Mouse (Mus musculus): ENCODE measurements at regions not wholly inside any gene's neighbourhood (a gene's known extent, or its start where the extent isn't known, plus 50 kb on each side); places are given as distances from the start of the nearest gene placed in this dataset.

DNA sequence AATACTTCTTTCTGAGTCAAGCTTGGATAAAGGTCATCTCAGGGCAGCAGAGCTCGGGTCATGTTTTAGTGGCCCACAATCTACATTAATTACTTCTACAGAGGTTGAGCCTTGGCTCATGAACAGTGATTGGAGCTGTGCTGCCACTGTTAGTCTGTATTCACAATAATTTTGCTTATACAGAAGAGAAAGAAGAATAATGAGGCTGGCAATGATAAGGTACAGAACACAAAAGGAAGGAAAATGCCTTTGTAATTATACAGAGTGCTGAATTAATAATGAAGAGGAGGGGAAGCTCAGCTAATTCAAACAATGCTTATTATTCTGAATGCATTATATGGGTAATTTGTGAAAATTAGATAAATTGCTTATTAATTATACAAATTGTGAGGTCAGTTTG is 573.9 kb upstream of the Cblb start:
- Histone ChIP-seq H3K4me1 (no peaks in the 10 kb centered on the region), H3K4me2 (no peak overlapping the region), H3K9ac (no peak overlapping the region), H3K9me3 (no peaks in the 10 kb centered on the region), H3K36me3 (replicated peaks) (no peaks in the 10 kb centered on the region), H3K27ac (no peak overlapping the region), H3K4me3 (replicated peaks) (no peak overlapping the region), H3K27me3 (no peaks in the 10 kb centered on the region)
- no peak for ATAC-seq (ENCODE audit: low FRiP score)
- WGBS = 58% methylated on average over 1 of the region's 1 CpGs

DNA sequence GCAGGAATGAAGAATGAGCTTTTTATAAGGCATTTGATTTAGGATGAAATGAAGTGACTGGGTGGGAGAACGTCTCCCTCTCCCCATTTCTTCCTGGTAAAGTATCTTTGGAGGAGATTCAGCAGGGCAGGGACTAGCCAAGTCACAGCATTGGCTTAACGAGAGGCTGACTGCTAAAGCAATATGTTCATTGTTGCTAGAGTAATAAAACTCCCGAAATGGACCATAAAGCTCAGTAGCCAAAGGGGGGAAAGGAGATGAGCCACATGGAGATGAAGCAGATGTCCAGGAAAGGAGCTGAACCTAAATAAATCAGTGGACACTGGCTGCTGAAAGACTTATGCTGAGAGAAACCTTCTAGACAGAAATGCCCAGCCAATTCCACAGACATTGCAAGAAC is 555.3 kb upstream of the Cblb start:
- Histone ChIP-seq H3K4me2 (no peak overlapping the region), H3K4me3 (replicated peaks) (no peak overlapping the region), H3K4me1 (no peaks in the 10 kb centered on the region), H3K27ac (no peak overlapping the region), H3K27me3 (no peaks in the 10 kb centered on the region), H3K9me3 (no peaks in the 10 kb centered on the region), H3K36me3 (replicated peaks) (no peaks in the 10 kb centered on the region), H3K9ac (no peak overlapping the region)
- 82% methylated on average over 3 of the region's 3 CpGs for WGBS
- no peak for ATAC-seq (ENCODE audit: low FRiP score)

DNA sequence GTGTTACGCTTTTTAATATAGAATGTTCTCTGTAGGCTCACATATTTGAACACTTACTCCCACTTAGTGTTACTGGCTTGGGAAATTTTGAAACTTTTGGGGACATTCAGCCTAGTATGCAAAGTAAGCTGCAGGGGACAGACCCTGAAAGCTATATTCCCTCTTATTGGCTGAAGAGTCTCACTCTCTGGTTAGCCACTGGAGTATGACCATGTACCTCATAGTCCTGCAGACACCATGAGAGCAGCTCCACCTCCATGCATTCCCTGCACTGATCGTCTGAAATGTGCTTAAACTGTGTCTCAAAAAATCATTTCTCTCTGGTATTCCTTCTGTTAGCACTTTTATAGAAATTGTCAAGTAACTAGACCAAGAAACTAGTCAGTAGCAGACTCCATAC is 534.9 kb upstream of the Cblb start:
- no peaks in the 10 kb centered on the region for H3K9me3 ChIP-seq
- no peaks in the 10 kb centered on the region for H3K4me1 ChIP-seq

DNA sequence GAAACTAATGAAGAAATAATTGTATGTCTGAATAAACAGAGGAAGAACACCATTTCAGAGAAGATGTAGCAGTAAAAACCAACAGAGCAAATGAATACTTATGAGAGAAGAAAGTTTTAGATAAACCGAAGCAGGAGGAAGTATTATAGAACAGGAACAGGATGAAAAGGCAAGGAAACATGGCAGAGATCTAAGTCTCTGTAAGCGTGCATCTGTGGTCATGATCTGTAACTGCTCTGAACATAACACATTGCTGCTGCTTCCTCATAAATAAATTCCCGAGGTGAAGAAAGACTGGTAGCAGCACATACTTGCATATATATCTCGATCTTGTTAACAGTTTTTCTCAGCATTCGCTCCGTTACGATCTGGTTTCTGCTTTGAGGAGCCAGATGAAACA is 533.2 kb upstream of the Cblb start:
- WGBS = 92% methylated on average over 7 of the region's 7 CpGs
- Histone ChIP-seq H3K4me2 (no peak overlapping the region), H3K9ac (no peak overlapping the region), H3K27me3 (no peaks in the 10 kb centered on the region), H3K36me3 (replicated peaks) (no peaks in the 10 kb centered on the region), H3K4me3 (replicated peaks) (no peak overlapping the region), H3K27ac (no peak overlapping the region), H3K9me3 (no peaks in the 10 kb centered on the region), H3K4me1 (no peaks in the 10 kb centered on the region)
- ATAC-seq (ENCODE audit: low FRiP score) = no peak

More for the DNA sequence above, 534.9 kb upstream of the Cblb start:
- H3K36me3 ChIP-seq (replicated peaks) = no peaks in the 10 kb centered on the region
- no peak overlapping the region for H3K4me2 ChIP-seq
- no peak overlapping the region for H3K9ac ChIP-seq
- no peaks in the 10 kb centered on the region for H3K27me3 ChIP-seq
- H3K27ac ChIP-seq = no peak overlapping the region
- ATAC-seq (ENCODE audit: low FRiP score) = no peak
- H3K4me3 ChIP-seq (replicated peaks) = no peak overlapping the region
- 90% methylated on average over 2 of the region's 2 CpGs for WGBS

DNA sequence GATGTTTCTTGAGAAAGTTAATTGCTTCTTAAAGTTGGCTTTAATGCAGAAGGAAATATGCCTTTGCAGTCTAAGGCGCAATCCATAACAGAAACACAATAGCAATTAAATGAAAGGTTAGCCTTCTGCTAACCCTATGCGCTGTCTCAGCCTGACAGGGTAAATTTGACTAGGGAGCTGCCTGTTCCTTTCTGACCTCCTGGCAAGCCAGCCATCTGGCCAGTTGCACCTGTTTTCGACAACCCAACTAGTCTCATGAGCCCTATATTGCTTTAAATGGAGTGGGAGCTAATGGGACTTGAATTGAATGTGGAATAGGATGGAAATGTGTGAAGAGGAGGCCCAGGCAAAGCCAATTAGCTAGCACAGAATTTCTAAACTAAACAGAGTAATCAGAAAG is 513.9 kb upstream of the Cblb start:
- H3K4me2 ChIP-seq = no peak overlapping the region
- no peaks in the 10 kb centered on the region for H3K27me3 ChIP-seq
- peak; percentile 58; the same call in 1 of the 2 replicates for ATAC-seq (ENCODE audit: low FRiP score)
- peaks cover 12% of the 10 kb centered on the region for H3K4me1 ChIP-seq
- H3K9ac ChIP-seq = no peak overlapping the region
- no peak overlapping the region for H3K27ac ChIP-seq
- no peaks in the 10 kb centered on the region for H3K36me3 ChIP-seq (replicated peaks)
- 45% methylated on average over 3 of the region's 3 CpGs for WGBS
- H3K4me3 ChIP-seq (replicated peaks) = no peak overlapping the region
- no peaks in the 10 kb centered on the region for H3K9me3 ChIP-seq

DNA sequence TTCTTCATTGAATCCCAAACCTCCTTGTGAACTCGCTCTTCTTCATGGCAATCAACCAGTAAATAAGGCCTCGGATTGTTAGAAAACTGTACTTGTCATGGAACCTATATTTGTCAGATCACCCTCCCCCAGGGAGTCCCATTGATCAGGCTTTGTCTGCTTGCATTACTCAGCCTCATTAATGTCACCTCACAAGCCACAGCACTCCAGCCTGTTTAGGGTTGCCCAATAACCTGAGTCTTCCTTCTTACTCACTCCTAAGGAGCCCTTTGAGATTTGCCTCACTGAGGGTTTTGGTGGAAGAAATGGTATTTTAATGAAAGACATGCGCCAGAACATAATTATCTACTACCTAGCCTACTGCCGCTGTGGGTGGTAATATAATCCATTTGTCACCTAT is 510.3 kb upstream of the Cblb start:
- Histone ChIP-seq H3K4me3 (replicated peaks) (no peak overlapping the region), H3K9me3 (no peaks in the 10 kb centered on the region), H3K4me1 (peaks cover 12% of the 10 kb centered on the region), H3K9ac (no peak overlapping the region), H3K36me3 (replicated peaks) (no peaks in the 10 kb centered on the region), H3K4me2 (no peak overlapping the region), H3K27me3 (no peaks in the 10 kb centered on the region), H3K27ac (peak overlapping the region; percentile 33; the same call in 1 of the 2 replicates)
- peak; percentile 76 for ATAC-seq (ENCODE audit: low FRiP score)
- WGBS = 70% methylated on average over 4 of the region's 4 CpGs

DNA sequence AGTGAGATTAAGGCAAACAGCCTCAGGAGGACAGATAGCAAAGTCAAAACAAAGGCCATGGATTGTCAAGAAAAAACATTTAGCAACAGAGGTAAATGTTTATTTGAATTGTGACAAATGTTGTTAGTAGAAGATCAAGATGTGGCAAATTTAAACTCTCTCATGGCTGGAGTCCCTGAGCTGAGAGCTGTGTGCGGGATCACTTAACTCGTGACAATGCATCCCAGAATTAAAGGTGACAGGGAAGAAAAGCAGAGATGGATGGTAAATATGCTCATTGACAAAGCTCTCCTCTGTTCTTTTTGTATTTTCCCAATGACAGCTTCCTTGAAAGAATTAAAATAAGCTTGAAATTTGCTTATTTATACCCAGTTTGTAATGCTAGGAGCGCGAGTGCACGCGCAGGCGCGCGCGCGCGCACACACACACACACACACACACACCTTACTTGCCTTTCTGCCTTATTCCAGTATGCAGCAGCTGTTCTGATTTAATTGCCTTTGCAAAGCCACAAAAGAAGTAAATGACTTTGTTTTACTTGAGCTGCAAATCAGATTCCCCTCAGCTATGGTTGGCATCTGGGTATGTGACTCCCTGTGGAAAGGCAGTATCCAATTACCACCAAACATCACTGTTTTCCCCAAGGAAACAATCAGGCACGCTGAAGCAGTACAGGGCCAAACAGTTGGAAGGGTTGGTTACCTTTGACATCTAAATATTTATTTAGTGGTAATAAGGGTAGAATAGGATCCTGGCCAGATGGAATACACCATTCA is 509.5 kb upstream of the Cblb start:
- H3K4me3 ChIP-seq (replicated peaks) = no peak overlapping the region
- ATAC-seq (ENCODE audit: low FRiP score) = peak; percentile 72
- peaks cover 12% of the 10 kb centered on the region for H3K4me1 ChIP-seq
- H3K9ac ChIP-seq = no peak overlapping the region
- H3K36me3 ChIP-seq (replicated peaks) = no peaks in the 10 kb centered on the region
- no peak overlapping the region for H3K4me2 ChIP-seq
- WGBS = 79% methylated on average over 13 of the region's 13 CpGs
- no peaks in the 10 kb centered on the region for H3K27me3 ChIP-seq
- no peak overlapping the region for H3K27ac ChIP-seq
- no peaks in the 10 kb centered on the region for H3K9me3 ChIP-seq

DNA sequence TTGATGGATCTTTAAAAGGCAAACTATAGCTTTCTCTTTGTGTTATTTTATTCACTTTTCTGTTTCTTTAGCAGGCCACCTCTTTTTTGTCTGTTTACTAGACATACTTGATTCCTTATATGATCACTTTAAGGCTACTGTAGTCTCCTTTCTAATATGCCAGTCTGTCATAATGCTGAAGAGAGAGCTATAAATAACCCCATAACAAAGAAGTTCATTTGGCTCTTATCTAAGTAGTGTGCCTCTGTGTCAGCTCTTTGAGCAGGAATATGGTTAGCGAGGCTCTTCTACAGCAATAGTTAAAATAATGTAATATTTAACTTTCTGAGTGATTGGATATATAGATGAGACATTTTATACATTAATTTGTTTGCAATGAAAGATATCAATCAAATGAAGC is 507.0 kb upstream of the Cblb start:
- 92% methylated on average over 1 of the region's 1 CpGs for WGBS
- no peaks in the 10 kb centered on the region for H3K9me3 ChIP-seq
- no peak overlapping the region for H3K9ac ChIP-seq
- H3K4me1 ChIP-seq = 0 out of 2 replicates have a peak, but pooled peaks cover 6% of the 10 kb centered on the region
- no peak overlapping the region for H3K27ac ChIP-seq
- H3K4me3 ChIP-seq (replicated peaks) = no peak overlapping the region
- ATAC-seq (ENCODE audit: low FRiP score) = no peak
- H3K36me3 ChIP-seq (replicated peaks) = no peaks in the 10 kb centered on the region
- no peaks in the 10 kb centered on the region for H3K27me3 ChIP-seq
- no peak overlapping the region for H3K4me2 ChIP-seq

DNA sequence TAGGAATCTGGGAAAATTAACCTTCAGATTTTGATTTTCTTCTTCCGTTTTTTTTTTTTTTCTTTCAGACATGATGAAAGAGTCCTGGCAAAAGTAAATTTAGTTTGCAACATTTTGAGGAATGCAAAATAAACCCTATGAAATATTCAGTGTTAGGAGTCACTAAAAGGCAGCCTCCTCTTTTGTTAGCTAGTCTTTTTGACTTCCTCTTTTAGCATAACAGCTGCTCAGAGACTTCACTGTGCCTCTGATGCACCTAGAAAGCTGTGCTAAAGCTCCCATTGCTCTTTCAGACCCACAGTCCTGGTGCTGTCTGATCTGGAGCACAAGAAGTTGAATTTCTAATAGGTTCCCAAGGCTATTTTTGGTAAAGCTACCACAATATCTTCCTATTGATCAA is 498.5 kb upstream of the Cblb start:
- H3K36me3 ChIP-seq (replicated peaks) = no peaks in the 10 kb centered on the region
- H3K4me3 ChIP-seq (replicated peaks) = no peak overlapping the region
- ATAC-seq (ENCODE audit: low FRiP score) = no peak
- no peaks in the 10 kb centered on the region for H3K27me3 ChIP-seq
- no peak overlapping the region for H3K4me2 ChIP-seq
- H3K9me3 ChIP-seq = no peaks in the 10 kb centered on the region
- no peaks in the 10 kb centered on the region for H3K4me1 ChIP-seq
- 93% methylated on average over 1 of the region's 1 CpGs for WGBS
- H3K27ac ChIP-seq = no peak overlapping the region
- H3K9ac ChIP-seq = no peak overlapping the region

DNA sequence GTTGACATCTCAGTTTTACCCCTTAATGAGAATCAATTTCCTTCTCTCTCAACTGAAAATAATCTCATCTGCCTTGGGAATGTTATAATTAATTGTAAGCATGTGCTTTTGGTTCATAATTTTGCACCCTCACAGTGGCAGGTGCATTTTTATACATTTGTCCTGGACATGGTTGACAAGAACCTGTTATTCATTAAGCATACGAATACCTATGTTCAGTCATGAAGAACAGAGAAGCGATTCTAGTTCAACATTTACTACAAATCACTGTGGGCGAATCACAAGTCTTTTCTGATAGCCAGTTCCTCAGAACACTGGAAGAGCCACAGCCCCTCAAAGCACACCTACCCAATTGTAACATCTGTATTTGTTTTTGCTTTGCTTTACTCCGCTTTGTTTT is 487.3 kb upstream of the Cblb start:
- Histone ChIP-seq H3K4me3 (replicated peaks) (no peak overlapping the region), H3K4me2 (no peak overlapping the region), H3K4me1 (no peaks in the 10 kb centered on the region; the same call in 1 of the 2 replicates), H3K36me3 (replicated peaks) (no peaks in the 10 kb centered on the region), H3K9me3 (no peaks in the 10 kb centered on the region), H3K27ac (no peak overlapping the region), H3K27me3 (no peaks in the 10 kb centered on the region), H3K9ac (no peak overlapping the region)
- ATAC-seq (ENCODE audit: low FRiP score) = no peak
- 90% methylated on average over 4 of the region's 4 CpGs for WGBS

DNA sequence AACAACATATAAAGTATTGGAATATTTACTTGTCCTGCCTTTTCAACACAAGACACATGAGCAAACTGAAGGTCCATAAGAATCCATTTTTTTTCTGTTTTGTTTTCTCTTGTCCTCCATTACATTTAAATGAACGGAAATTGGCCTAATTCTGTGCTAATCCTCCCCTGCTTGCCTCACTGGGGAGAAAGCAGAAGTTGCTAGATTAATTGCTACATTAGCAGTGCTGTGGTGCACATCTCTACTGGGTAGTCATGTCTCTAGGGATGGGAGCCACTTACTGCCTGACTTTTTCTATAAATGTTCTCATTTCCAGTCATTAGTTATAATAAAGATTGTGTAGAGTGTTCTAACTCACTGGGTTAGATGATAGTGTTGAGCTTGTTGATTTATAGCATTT is 484.0 kb upstream of the Cblb start:
- no peak overlapping the region for H3K9ac ChIP-seq
- no peak overlapping the region for H3K4me2 ChIP-seq
- no peaks in the 10 kb centered on the region for H3K27me3 ChIP-seq
- H3K4me1 ChIP-seq = no peaks in the 10 kb centered on the region; the same call in 1 of the 2 replicates
- no peaks in the 10 kb centered on the region for H3K36me3 ChIP-seq (replicated peaks)
- no peak for ATAC-seq (ENCODE audit: low FRiP score)
- no peak overlapping the region for H3K27ac ChIP-seq
- no peak overlapping the region for H3K4me3 ChIP-seq (replicated peaks)
- WGBS = 89% methylated on average over 1 of the region's 1 CpGs
- no peaks in the 10 kb centered on the region for H3K9me3 ChIP-seq

DNA sequence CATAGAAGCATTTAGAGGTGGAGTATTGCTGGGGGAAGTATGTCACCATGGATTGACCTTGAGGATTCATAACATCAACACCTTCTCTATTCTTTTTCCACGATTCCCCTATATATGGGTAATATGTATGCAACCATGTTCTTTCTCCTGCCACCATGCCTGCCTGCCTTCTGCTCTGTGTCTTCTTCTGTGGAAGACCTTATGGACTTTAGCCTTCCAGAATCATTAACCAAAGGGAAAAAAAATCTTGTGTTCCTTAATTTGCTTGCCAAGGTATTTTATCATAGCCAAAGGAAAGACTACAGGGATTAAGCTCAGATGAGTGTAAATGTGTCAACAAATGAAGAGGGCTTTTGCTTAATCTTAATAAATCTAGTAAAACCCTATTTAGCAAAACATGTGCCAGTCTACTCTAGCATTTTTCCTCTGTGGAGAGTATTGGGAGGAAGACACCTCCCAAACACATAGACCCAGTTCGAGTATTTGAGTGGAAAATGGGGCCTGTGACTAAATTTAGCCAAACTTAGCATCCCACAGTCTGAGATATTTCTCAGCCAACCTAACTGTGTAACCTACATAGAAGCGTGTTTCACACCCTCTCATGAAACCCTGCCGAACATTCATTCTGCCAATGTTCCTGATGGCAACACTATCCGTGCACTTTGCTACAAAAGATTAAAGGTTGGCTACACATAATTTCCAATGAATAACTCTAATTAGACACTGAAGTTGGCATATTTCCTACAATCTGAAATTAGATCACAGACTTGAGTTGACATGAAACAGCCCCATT is 468.0 kb upstream of the Cblb start:
- Histone ChIP-seq H3K27me3 (no peaks in the 10 kb centered on the region), H3K27ac (no peak overlapping the region), H3K9me3 (no peaks in the 10 kb centered on the region), H3K4me3 (replicated peaks) (no peak overlapping the region), H3K36me3 (replicated peaks) (no peaks in the 10 kb centered on the region), H3K9ac (no peak overlapping the region), H3K4me1 (no peaks in the 10 kb centered on the region), H3K4me2 (no peak overlapping the region)
- no peak for ATAC-seq (ENCODE audit: low FRiP score)
- WGBS = 89% methylated on average over 5 of the region's 5 CpGs

DNA sequence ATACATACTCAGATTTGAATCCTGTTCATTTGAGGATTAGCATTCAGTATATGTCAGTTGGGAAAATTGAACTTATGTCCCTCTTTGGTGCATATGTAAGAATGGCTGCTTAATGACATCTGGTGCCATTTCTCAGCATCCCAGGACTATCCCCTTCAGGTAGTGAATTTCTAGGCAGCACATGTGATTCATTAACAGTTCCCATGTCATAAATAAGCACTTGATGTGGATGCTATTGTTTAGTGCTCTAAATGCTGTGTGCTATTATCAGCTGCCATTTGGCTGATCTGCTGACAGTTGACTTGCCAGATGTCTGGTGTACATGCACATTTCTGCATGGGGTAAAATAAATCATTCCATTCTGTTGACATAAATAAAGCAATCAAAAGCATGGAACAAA is 467.0 kb upstream of the Cblb start:
- Histone ChIP-seq H3K27me3 (no peaks in the 10 kb centered on the region), H3K4me3 (replicated peaks) (no peak overlapping the region), H3K9me3 (no peaks in the 10 kb centered on the region), H3K9ac (no peak overlapping the region), H3K4me2 (no peak overlapping the region), H3K4me1 (no peaks in the 10 kb centered on the region), H3K27ac (no peak overlapping the region), H3K36me3 (replicated peaks) (no peaks in the 10 kb centered on the region)
- peak; percentile 23; the same call in 1 of the 2 replicates for ATAC-seq (ENCODE audit: low FRiP score)
